Mouse (Mus musculus) 3134 (cell line): ENCODE measurements at regions not wholly inside any gene's neighbourhood (a gene's known extent, or its start where the extent isn't known, plus 50 kb on each side); places are given as distances from the start of the nearest gene placed in this dataset.
A peak's percentile ranks its signal among the peaks of the same experiment; 100 is the strongest.

Experiments
- DNase-seq: peaks from one replicate; pipeline ENCODE4 v3.0.0-alpha.2; 2011; ENCODE audit warnings: low spot score; ENCODE audit not compliant: insufficient read length; ENCODE audit errors: extremely low read depth

DNA sequence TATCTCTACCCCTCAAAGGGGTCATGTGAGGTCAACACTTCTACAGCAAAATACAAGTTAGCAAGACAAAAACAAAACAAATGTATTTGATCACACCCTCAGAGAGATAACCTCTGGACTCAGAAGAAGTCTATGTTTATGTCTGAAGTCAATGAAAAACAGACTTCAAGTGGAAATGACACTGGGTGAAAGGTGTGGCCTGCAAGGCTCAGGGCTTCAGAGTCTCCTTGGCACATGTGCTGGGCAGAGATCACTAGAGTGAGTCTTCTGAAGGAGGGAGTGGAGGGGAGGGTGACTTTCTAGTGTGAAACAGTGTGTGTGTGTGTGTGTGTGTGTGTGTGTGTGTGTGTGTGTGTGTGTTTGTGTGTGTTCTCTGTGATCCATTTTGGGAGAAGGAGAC, 68.2 kb downstream of the Il12a start:
- no peak for DNase-seq

DNA sequence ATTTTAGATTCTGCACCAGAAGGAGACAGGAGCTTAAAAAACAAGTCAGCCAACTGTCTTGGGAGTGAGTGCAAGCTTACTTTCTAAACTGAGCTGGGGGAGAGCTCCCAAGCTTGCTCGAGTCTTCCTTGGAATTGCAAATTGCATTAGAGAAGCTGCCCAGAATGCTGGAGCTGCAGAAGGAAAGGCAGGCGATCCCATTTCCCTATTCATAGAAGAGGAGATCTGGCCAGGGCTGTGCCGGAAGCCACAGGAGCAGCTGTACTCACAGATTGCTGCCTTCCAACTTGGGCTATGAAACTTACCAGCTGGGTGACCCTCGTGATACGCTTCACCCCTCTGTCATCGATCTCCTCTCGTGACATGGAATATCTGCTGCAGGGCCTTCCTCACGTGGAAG, 68.9 kb downstream of the Il12a start:
- DNase-seq: no peak

DNA sequence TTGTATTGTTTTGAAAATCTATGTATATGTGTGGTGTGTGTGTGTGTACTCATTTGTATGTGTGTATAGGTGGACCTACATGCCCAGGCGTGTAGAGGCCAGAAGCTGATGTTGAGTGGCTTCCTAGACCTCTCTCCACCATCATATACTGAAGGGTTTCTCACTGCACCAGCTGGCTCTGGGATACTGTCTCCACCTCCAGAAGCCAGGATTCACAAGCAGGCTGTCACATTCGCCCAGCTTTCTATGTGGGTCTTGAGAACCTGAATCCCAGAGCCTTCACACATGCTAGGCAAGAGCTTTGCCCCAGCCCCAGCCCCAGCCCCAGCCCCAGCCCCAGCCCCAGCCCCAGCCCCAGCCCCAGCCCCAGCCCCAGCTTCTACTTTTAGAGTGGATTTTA, 70.4 kb downstream of the Il12a start:
- no peak for DNase-seq

DNA sequence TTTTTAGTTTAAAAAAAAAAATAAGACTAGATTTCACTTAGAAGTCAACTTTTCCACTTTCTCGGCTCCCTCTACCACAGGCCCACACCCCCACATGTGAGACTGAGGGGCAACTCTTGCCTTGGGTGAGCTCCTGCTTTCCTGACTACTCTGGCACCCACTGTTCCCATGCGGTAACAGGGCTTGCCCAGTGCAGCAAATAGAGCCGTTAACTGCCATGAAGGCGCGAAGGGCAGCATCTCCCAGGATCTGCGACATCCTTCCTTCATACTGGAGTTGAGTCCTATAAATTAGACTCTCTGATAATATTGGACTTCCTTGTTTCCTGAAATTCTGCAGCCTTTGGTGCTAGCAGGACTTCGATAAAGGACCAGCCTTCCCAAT, 70.8 kb downstream of the Il12a start:
- no peak for DNase-seq

DNA sequence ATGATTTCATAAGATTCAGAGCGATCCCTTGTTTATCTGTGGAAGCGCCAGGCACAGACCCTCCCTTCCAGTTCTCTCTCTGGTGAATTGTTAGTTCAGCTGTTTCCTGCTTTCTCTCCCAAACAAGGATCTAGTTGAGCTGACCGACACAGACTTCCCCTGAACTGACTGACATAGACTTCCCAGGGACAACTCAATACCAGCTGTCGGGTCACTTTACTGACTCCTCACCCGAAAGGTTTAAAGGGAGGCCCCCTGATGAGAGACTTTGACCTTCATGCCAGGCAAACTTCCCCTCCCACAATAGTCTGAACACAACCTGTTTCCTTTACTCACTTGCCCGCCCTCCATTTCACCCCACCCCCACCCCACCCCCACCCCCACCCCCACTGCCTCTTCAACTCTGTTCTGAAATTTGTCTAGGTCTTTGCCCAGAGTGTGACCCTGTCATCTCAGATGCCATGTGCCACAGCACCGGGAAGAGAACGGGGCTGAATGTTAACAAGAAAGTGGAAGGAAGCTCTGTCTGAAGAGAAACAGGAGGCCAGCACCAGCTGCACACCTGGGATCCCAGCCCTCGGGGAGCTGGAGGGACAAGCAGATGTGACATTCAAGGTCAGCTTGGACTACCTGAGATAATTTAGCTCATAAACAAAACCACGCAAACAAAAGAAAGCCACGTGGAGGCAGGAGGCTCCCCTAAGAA, 71.3 kb downstream of the Il12a start:
- no peak for DNase-seq

DNA sequence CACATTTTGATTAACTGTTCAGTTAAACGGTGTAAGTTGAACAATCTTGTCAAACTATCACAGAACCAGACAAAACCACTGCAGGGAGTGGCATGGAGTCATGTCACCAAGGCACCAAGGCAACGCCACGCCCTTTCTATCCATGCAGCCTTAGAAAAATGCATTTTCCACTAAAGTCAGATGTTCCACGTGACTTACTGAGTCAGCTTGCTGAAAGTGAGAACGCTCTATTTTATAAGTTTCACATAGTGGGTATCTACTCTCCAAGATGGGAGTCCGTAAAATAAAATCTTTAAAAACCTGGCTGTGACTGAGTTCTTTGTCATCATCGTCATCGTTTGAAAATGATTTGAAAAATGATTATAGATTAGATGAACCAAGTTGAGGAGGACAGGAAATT, 72.5 kb downstream of the Il12a start:
- no peak for DNase-seq

DNA sequence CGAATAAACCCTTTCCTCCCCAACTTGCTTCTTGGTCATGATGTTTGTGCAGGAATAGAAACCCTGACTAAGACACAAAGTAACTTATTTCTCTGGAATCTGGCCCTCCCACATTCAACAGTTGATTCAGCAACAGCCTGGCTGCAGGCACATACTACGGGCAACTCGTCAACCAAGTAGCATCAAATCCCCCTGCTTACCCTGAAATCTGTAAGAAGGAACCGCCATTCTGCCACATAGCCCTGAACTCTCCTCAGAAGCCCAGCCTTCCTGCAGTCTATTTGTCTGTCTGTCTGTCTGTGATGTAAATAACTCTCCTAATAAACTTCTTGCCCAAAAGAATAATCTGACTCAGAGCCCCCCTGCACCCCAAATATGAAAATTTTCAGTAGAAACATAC, 73.9 kb downstream of the Il12a start:
- no peak for DNase-seq

DNA sequence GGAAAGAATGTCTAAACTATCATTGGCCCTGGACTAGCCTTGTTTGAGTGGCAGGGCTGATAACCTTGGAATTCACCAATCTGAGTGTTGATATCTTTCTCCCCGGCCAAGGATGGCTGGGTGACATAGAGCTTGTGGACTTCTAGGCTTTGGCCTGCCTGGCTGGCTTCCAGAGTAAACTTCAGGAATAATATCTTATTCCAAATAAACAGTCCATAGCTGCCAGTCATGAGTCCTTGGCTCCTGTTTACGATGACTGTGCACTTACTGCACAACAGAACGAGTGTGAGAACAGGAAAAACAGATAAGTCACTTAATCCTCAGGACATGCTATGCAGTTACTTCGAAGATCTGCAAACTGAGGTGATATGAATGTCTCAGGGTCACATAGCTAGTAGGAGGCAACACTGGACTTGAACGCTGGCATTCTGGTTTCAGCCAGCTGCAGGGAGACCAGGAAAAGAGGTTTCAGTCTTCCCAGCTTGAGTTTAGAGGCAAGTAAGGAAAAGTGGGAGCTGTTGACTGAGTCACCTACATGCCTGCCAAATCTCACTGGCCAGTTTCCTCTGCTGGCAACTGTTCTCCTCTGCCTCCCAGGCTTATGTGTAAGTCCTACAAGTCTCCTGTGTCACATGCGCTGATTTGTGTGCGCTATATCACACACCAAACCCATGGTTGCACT, 74.6 kb downstream of the Il12a start:
- peak; percentile 84 for DNase-seq

DNA sequence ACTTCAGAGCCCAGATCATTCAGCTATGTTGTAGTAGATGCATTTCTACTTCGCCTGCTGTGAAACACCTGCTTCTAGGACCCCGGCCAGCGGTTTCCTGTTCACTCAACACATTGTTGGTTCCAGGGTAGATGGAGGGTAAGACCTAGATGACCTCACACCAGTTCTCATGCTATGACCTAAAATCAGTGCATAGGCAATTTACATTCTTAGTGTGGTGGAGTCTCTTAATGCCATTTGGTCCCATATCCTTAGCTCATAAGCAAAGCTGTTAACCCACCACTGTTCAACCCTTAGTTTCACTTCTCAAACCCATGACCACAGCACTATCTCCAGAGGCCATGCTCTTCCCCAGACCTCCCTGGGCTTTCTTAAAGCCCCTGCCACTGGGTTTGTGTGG, 81.1 kb downstream of the Il12a start:
- no peak for DNase-seq

DNA sequence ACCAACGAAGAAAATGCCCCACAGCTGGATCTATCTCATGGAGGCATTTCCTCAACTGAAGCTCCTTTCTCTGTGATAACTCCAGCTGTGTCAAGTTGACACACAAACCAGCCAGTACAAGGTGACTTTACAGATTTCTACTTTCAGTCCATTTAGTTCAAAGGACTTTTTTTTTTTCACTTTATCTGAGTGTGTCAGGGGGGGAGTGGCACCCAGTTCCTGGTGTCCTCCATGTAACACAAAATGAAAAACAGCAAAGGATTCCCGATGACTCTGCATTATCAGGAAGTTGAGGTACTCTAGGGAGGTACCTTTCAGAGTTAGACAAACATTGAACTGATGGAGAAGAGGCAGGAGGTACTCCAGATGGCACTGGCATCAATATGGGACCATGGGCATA, 87.4 kb downstream of the Il12a start:
- DNase-seq: no peak

DNA sequence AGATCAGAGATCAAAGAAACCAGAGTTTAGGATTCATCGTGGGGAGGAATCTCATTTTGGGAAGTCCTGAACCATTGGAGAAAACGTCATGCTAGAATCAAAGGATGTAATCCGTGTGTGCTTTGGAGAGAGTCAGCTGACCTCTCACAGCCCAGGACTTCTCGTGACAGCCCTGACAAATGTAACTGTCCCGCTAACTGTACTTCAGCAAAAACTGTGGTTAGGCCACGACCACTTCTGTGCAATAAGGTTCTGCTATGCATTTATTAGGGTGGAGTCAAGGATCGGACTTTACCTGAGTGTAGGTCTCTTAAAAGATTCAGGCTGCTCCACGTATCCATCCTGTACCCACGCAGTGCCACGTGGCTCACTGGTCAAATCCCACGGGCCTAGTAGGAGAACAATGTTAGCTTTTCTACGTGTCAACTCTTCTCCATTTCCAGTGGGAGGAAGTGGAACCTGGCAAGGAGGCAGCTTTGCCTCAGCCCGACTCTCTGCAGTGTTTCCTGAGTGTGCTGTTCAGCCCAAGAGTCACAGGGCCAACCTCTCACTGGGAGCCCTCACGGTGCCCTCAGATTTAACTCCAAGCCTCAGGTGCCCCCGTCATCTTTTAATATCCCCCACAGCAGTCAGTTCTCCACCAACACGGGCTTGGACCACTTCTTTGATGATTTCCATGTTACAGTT, 88.1 kb downstream of the Il12a start:
- no peak for DNase-seq

DNA sequence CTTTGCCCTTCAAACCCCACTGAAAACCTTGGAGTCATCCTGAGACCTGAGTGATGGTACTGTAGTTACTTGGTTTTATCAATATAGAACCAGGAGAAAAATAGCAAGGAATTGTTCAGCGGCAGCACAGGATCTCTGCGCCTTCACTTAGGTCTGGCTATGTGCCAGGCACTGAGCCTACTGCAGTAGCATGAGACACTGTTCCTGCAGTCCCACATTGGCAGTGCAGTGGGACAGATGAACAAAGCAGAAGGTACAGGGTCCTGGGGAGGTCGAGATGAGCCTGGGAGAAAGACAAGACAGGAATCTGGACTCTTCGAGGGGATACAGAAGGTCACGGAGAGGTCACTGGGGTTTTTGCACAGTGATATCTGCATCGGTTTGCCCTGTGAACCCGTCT, 88.5 kb upstream of the 1110032F04Rik start:
- no peak for DNase-seq

DNA sequence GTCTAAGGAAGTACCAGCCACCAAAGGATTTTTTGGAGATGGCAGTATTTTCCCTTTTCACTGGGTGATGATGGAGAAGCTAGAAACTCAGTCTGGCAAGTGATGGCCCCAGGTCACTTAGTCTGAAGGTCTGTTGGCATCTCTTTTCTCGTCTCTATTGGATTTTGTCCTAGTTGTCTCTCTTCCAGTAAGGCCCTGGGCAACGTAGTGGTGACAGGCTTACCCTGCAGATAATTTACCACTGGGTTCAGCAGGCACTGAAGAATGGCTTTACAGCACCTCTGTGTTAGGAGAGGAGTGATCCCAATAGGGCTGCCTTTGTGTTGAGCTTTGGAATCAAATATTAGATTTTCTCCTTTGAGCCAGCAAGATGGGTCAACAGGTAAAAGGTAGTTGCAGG, 87.9 kb upstream of the 1110032F04Rik start:
- DNase-seq: no peak

DNA sequence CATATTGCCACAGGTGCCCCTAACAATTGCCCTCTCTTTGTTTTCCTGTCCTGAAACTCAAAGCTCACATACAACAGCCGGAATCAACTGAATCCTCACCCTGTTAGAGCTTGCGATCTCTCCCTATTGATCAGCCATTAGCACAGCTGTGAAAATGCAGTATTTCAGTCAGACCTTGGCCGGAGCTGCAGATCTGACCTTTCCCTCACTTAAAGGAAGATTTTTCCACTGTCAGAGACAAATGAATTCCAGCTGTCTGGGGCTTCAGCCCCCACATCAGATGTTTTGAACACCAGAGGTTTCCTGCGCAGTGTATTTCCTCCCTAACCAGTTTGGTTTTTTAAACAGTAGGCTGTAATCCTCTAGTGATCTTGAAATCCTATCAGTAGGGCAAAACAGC, 87.0 kb upstream of the 1110032F04Rik start:
- no peak for DNase-seq

DNA sequence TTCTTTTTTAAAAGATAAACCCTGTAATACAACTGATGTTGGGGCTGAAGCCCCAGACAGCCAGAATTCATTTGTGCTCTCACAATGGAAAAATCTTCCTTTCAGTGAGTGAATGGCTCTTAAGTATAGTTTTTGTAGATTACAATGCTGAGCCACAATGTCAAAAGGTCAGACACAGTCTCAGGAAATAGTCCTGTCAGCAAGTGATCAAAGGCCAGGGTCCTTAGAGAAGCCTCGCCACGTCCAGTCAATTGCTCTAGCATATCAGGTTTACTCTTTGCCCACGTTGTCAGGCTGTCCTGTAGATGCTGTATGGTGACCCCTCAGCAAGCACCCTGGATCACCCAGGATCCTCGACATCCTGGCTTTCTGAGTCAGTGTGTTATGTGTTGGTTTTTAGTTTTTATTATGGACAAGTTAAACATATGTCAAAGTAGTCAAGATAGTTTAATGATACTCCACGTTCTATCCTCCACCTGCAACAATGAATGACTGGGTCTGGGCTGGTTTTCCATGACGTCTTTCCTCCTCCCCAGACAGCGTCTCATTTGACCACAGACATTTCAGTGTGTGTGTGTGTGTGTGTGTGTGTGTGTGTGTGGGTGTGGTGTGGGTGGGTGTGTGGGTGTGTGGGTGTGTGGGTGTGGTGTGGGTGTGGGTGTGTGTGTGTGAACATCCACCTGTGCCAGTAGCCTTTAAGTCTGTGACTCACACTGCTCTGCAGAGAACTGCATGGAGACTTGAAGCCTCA, 85.5 kb upstream of the 1110032F04Rik start:
- peak; percentile 32 for DNase-seq

DNA sequence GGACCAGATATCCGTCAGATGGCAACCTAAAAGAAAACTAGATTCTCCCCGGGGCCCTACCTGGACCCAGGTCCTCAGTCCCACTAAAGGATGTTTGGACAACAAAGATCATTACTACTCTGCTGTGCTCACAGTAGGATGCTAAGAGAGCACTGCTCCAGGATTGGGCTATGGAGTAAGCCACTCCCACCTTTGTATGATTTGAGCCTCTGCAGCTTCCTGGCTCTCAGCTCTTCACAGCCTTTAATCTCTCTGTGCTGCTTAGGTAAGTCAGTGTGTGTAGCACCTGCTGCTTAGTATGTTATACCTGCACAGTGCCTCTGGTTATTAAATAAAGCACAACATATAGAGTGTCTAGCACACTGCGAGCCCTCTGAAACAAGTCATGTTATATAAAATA, 82.6 kb upstream of the 1110032F04Rik start:
- DNase-seq: no peak

DNA sequence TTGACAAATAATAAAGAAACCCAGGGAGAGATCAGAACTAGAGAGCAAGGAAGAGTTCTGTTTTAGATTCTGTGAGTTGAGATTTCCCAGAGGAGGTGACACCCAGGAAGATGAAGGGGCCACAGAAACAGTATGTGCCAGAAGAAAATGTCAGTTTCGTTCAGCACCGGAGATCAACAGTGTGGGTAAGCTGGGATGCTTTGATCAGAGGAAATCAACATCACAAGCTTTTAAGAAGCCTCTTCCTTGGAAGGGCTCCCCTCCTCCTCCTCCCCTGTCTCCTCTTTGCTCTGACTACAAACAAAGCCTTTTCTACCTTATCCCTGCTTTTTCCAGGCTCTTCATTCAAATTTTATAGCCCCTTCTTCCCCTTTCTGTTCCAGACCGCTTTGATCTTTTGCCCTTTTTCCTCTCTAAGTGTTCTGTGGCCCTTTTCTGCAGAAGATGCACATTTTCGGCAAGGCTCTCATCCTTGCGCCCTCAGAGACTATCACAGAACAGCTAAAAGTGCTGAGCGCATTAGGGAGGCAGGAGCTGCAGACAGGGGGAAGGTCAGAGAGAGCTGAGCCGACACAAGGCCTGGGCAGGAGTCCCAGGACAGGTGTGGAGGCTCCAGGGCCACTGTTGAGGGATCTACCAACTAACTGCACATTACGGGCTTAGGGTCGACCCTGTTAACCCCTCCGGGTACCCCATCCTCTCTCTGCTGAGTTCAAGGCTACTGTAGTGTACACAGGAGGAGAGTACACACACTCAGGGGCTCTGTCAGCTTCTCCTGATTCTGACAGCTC, 81.8 kb upstream of the 1110032F04Rik start:
- DNase-seq: no peak

DNA sequence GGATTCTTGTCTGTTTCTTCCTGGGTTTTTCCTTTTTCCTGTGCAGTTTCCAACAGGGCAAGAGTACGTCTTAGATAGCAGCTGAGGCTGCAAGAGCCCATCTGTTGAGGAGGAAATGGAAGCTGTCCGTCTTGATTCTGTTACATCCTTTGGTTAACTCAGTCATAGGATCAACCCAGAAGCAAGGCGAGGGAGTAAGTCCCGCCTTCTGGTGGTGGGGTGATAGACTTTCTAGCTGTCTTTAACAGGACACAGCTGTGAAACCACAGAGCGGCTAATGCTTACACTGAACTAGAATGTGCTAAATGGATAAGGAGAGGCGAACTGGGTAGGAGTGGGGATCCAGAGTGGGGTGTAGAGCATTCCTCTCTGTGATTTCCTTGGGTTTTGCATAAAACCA, 79.9 kb upstream of the 1110032F04Rik start:
- no peak for DNase-seq

DNA sequence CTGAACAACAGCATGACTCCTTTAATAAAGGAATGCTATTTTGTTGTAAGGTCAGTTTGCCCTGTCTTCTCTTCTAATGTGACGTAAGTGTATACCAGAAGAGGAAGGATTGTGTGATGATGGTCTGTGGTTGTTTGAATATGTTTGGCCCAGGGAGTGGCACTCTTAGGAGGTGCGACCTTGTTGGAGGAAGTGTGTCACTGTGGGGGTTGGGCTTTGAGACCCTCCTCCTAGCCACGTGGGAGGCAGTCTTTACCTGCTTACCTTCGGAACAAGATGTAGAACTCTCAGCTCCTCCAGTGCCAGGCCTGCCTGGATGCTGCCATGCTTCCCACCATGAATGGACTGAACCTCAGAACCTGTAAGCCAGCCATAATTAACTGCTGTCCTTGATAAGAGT, 78.9 kb upstream of the 1110032F04Rik start:
- DNase-seq: no peak

DNA sequence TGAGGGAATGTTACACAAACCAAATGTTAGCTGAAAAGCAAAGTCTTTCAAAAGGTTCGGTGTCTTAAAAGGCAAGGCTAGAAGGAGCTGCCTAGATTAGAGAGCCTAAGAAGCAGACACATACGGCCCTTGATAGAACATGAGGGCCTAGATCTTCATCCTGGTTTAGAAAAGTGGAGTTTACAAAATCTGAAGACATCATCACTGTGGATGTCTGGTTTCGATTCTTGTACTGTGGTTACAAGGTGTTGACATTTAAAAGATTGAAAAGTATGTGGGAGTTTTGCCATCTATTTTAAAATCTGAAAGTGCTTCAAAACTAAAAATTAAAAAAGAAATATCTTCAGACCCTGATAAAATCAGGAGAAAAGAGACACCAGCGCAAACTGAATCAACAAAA, 76.5 kb upstream of the 1110032F04Rik start:
- no peak for DNase-seq

DNA sequence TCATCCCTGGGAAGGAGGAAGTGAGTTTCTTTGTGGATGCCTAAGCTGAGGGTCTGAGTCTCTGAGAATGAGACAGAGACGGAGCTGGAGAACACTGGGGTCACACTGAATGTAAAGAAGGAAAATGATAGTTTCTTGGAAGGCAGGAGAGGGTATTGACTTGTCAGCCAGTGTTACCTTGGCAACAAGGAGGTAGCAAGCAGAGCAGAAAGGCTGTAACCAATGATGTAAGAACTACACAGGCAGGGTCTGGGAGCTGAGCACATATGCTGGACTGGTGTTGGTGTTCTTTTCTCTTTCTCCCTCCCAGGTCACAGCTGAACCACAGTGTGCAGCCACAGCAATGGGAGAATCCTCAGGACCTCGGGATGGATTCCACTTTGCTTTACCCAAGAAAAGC, 75.5 kb upstream of the 1110032F04Rik start:
- no peak for DNase-seq
